Mouse (Mus musculus): Measurements from ENCODE around the gene Nsun7. TPM values are rescaled to one million over a fixed set of nuclear protein-coding genes. Genes with fewer than 3 reads are reported as not detected.

Nsun7 gene
- polyA plus RNA-seq, 1 experiment from 2014 or later: 0.24 TPM

- H3K27ac ChIP-seq (ENCODE audit: low read length): no peak overlapping the region
- H3K4me3 ChIP-seq (ENCODE audit: low read length): no peak overlapping the region
- H3K4me1 ChIP-seq (ENCODE audit: control insufficient read depth, insufficient read depth, low read length): peaks cover 3% of the 10 kb centered on the region; the same call in 1 of the 2 replicates
- H3K27me3 ChIP-seq (ENCODE audit: control insufficient read depth, insufficient read depth, low read length): peaks cover 5% of the 10 kb centered on the region; the same call in 1 of the 2 replicates
- H3K36me3 ChIP-seq (ENCODE audit: control insufficient read depth, insufficient read depth): no peaks in the 10 kb centered on the region
- no peak overlapping the region for H3K4me2 ChIP-seq (ENCODE audit: low read depth, low read length)
- H3K9me3 ChIP-seq (replicated peaks; ENCODE audit: control insufficient read depth, low read length): no peaks in the 10 kb centered on the region
- H3K9ac ChIP-seq (ENCODE audit: low read length): no peak overlapping the region
- no peak for ATAC-seq (replicated peaks; ENCODE audit: extremely low read depth, insufficient read depth, low FRiP score)
- WGBS: 42% methylated on average over 4 of the region's 4 CpGs
These were observed 3.7 kb downstream of the Nsun7 start for GRCm38 (mm10) chr5:66263398-66263797.

DNA sequence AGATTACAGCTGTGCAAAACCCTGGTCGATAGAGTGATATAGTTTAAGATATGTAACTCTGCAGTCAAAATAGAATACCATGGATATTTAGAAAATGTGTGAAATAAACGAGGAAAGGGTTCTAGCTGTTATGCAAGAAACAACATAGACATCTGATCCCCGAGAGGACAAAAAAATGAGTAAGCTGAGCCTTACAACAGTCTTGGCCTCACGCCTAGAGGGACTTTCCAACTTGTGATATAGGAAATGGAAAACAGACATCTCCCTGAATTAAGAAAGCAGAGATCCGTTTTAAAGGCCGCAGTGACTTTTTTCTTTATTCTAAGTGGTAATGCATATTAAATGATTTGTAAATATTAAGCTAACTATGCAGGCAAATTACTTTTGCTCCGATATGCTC is 9.9 kb downstream of the Nsun7 start:
- no peak overlapping the region for H3K9ac ChIP-seq (ENCODE audit: low read length)
- 62% methylated on average over 7 of the region's 7 CpGs for WGBS
- H3K4me1 ChIP-seq (ENCODE audit: control insufficient read depth, insufficient read depth, low read length): no peaks in the 10 kb centered on the region
- no peak overlapping the region for H3K27ac ChIP-seq (ENCODE audit: low read length)
- no peaks in the 10 kb centered on the region for H3K9me3 ChIP-seq (replicated peaks; ENCODE audit: control insufficient read depth, low read length)
- H3K36me3 ChIP-seq (ENCODE audit: control insufficient read depth, insufficient read depth): no peaks in the 10 kb centered on the region
- H3K27me3 ChIP-seq (ENCODE audit: control insufficient read depth, insufficient read depth, low read length): no peaks in the 10 kb centered on the region
- H3K4me3 ChIP-seq (ENCODE audit: low read length): no peak overlapping the region
- no peak overlapping the region for H3K4me2 ChIP-seq (ENCODE audit: low read depth, low read length)
- ATAC-seq (replicated peaks; ENCODE audit: extremely low read depth, insufficient read depth, low FRiP score): no peak; the same call in 1 of the 2 replicates

DNA sequence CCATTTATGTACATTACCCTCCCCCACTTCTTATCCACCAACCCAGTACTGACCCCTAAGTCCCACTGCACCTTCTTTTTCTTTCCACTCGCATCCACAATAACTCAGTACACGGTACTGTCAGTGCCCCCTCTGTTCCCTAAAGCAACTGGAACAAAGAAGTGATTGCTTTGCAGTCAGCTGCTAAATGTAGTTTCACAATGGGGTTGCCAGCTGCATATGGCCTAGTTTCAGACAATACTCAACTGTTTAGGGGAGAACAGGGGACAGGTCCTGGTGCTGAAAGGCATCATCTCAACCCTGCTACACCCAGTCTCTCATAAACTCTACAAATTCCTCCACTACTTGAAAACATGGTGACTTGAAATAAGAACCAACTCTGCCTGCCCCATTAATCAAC is 11.4 kb downstream of the Nsun7 start:
- Histone ChIP-seq H3K9me3 (replicated peaks; ENCODE audit: control insufficient read depth, low read length) (no peaks in the 10 kb centered on the region), H3K4me2 (ENCODE audit: low read depth, low read length) (no peak overlapping the region), H3K27ac (ENCODE audit: low read length) (no peak overlapping the region), H3K4me3 (ENCODE audit: low read length) (no peak overlapping the region), H3K4me1 (ENCODE audit: control insufficient read depth, insufficient read depth, low read length) (no peaks in the 10 kb centered on the region), H3K9ac (ENCODE audit: low read length) (no peak overlapping the region), H3K36me3 (ENCODE audit: control insufficient read depth, insufficient read depth) (no peaks in the 10 kb centered on the region), H3K27me3 (ENCODE audit: control insufficient read depth, insufficient read depth, low read length) (no peaks in the 10 kb centered on the region)
- ATAC-seq (replicated peaks; ENCODE audit: extremely low read depth, insufficient read depth, low FRiP score): no peak
- WGBS: 80% methylated on average over 2 of the region's 2 CpGs

DNA sequence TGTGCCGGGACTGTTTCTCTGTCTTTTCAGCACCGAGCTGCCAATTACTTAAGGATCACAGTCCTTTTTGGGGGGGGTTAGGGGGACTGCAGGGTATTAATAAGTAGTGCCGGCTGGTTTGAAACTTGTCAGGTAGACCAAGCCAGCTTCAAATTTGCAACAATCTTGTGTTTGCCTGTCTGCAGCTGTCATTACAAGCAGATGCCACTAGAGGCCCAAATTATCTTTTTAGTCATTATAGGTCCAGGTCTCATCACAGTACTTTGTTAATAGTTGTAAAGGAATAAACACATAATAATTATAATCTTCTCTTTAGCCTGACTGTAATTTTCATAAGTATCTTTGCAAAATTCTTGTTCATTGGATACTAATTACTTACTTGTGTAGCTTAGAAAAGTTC is 14.7 kb downstream of the Nsun7 start:
- Histone ChIP-seq H3K9ac (ENCODE audit: low read length) (no peak overlapping the region), H3K4me2 (ENCODE audit: low read depth, low read length) (no peak overlapping the region), H3K9me3 (replicated peaks; ENCODE audit: control insufficient read depth, low read length) (no peaks in the 10 kb centered on the region), H3K4me1 (ENCODE audit: control insufficient read depth, insufficient read depth, low read length) (no peaks in the 10 kb centered on the region), H3K27me3 (ENCODE audit: control insufficient read depth, insufficient read depth, low read length) (no peaks in the 10 kb centered on the region), H3K27ac (ENCODE audit: low read length) (no peak overlapping the region), H3K4me3 (ENCODE audit: low read length) (no peak overlapping the region), H3K36me3 (ENCODE audit: control insufficient read depth, insufficient read depth) (no peaks in the 10 kb centered on the region)
- 50% methylated on average over 3 of the region's 3 CpGs for WGBS
- no peak for ATAC-seq (replicated peaks; ENCODE audit: extremely low read depth, insufficient read depth, low FRiP score)

DNA sequence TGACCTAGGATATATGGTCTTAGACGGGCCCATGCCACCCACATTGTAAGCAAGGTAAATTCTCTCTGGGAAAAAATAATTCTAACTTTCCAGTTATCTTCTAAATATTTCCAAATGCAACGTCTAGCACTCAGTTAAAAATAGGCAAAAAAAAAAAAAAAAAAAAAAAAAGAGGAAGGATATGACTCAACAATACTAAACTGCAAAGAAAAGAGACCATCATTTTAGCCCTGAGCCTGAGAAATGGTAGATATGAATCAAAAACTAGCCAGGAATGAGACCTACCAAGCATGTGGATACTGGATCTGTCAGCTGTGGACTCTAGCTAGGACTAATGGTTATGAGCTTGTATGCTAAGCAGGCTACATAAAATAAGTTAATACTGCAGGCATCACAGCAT is 20.0 kb downstream of the Nsun7 start:
- no peak overlapping the region for H3K9ac ChIP-seq (ENCODE audit: low read length)
- no peak overlapping the region for H3K4me2 ChIP-seq (ENCODE audit: low read depth, low read length)
- H3K4me3 ChIP-seq (ENCODE audit: low read length): no peak overlapping the region
- no peaks in the 10 kb centered on the region for H3K36me3 ChIP-seq (ENCODE audit: control insufficient read depth, insufficient read depth)
- no peaks in the 10 kb centered on the region for H3K27me3 ChIP-seq (ENCODE audit: control insufficient read depth, insufficient read depth, low read length)
- ATAC-seq (replicated peaks; ENCODE audit: extremely low read depth, insufficient read depth, low FRiP score): no peak
- WGBS: 57% methylated on average over 2 of the region's 2 CpGs
- no peaks in the 10 kb centered on the region for H3K9me3 ChIP-seq (replicated peaks; ENCODE audit: control insufficient read depth, low read length)
- no peak overlapping the region for H3K27ac ChIP-seq (ENCODE audit: low read length)
- H3K4me1 ChIP-seq (ENCODE audit: control insufficient read depth, insufficient read depth, low read length): no peaks in the 10 kb centered on the region

DNA sequence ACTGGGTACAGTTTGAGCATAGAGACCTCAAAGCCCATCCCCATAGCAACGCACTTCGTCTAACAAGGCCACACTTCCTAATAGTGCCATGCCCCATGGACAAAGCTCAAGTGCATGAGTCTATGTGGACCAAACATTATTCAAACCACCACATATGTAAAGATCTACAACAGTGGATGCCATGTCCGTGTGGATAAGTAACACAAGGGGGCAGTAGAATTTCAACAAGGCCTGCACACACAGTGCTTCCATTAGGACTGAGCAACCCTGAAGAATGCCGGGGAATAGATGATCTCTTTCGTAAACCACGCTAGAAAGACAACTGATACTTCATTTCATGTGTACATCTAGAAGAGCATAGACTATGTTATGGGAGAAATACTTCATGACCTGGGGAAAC is 21.0 kb downstream of the Nsun7 start:
- no peaks in the 10 kb centered on the region for H3K4me1 ChIP-seq (ENCODE audit: control insufficient read depth, insufficient read depth, low read length)
- H3K27ac ChIP-seq (ENCODE audit: low read length): no peak overlapping the region
- H3K9me3 ChIP-seq (replicated peaks; ENCODE audit: control insufficient read depth, low read length): no peaks in the 10 kb centered on the region; the same call in 1 of the 2 replicates
- H3K9ac ChIP-seq (ENCODE audit: low read length): no peak overlapping the region
- 74% methylated on average over 6 of the region's 6 CpGs for WGBS
- no peaks in the 10 kb centered on the region for H3K27me3 ChIP-seq (ENCODE audit: control insufficient read depth, insufficient read depth, low read length)
- no peaks in the 10 kb centered on the region for H3K36me3 ChIP-seq (ENCODE audit: control insufficient read depth, insufficient read depth)
- H3K4me2 ChIP-seq (ENCODE audit: low read depth, low read length): no peak overlapping the region
- no peak overlapping the region for H3K4me3 ChIP-seq (ENCODE audit: low read length)
- no peak for ATAC-seq (replicated peaks; ENCODE audit: extremely low read depth, insufficient read depth, low FRiP score)

DNA sequence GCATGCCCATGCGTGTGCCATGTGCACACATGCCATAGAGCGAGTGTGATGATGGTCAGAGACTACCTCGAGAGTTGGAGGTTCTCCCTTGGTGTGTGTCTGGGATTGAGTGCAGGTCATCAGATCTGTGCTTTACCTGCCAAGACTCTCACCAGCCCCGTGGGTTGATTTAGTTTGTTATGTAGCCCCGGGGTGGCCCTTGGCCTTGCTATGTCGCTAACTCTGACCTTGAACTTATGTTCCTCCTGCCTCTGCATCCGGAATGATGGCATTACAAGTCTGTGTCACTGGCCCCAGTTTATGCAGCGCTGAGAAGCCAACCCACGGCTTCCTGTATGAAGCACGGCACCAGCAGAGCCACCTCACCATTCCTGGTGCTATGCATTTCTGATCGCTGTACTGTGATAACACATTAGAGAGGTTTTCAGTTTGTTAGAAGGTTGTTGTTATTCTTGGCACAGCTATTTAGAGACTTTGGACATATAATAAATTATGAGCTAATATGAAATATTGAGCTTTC is 34.5 kb downstream of the Nsun7 start:
- H3K36me3 ChIP-seq (ENCODE audit: control insufficient read depth, insufficient read depth): no peaks in the 10 kb centered on the region
- WGBS: 72% methylated on average over 11 of the region's 11 CpGs

GRCm38 (mm10) chr5:66294952-66295351 is 35.3 kb downstream of the Nsun7 start:
- Histone ChIP-seq H3K27ac (ENCODE audit: low read length) (no peak overlapping the region), H3K4me3 (ENCODE audit: low read length) (no peak overlapping the region), H3K4me2 (ENCODE audit: low read depth, low read length) (no peak overlapping the region), H3K27me3 (ENCODE audit: control insufficient read depth, insufficient read depth, low read length) (no peaks in the 10 kb centered on the region), H3K9ac (ENCODE audit: low read length) (no peak overlapping the region), H3K9me3 (replicated peaks; ENCODE audit: control insufficient read depth, low read length) (no peaks in the 10 kb centered on the region), H3K4me1 (ENCODE audit: control insufficient read depth, insufficient read depth, low read length) (no peaks in the 10 kb centered on the region), H3K36me3 (ENCODE audit: control insufficient read depth, insufficient read depth) (no peaks in the 10 kb centered on the region)
- ATAC-seq (replicated peaks; ENCODE audit: extremely low read depth, insufficient read depth, low FRiP score): no peak
- 79% methylated on average over 4 of the region's 4 CpGs for WGBS

More for the DNA sequence above, 34.5 kb downstream of the Nsun7 start:
- no peak overlapping the region for H3K9ac ChIP-seq (ENCODE audit: low read length)
- H3K4me3 ChIP-seq (ENCODE audit: low read length): no peak overlapping the region
- no peak overlapping the region for H3K27ac ChIP-seq (ENCODE audit: low read length)
- no peak for ATAC-seq (replicated peaks; ENCODE audit: extremely low read depth, insufficient read depth, low FRiP score)
- H3K27me3 ChIP-seq (ENCODE audit: control insufficient read depth, insufficient read depth, low read length): no peaks in the 10 kb centered on the region
- no peak overlapping the region for H3K4me2 ChIP-seq (ENCODE audit: low read depth, low read length)
- no peaks in the 10 kb centered on the region for H3K9me3 ChIP-seq (replicated peaks; ENCODE audit: control insufficient read depth, low read length)
- H3K4me1 ChIP-seq (ENCODE audit: control insufficient read depth, insufficient read depth, low read length): no peaks in the 10 kb centered on the region

DNA sequence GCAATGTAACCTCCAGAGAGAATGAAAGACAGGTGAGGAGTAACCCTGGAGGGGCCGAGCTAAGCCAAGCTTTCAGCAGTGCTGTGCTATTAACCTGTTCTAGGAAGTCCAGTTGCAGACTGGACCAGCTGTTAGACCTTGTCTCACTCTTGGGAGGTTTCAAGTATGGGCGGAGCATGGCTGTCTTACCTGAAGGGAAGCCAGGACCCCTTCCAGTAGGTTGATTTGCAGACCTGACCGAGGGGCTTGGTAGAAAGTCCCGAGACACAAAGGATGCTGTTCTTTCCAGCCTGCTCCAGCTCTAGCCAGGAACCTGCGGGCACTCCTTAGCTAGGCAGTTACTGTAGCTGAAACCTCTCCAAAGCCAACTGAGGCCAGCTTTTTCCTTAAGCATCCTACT is 36.4 kb downstream of the Nsun7 start:
- no peak for ATAC-seq (replicated peaks; ENCODE audit: extremely low read depth, insufficient read depth, low FRiP score)
- no peaks in the 10 kb centered on the region for H3K36me3 ChIP-seq (ENCODE audit: control insufficient read depth, insufficient read depth)
- H3K4me3 ChIP-seq (ENCODE audit: low read length): no peak overlapping the region
- no peaks in the 10 kb centered on the region for H3K9me3 ChIP-seq (replicated peaks; ENCODE audit: control insufficient read depth, low read length)
- H3K27me3 ChIP-seq (ENCODE audit: control insufficient read depth, insufficient read depth, low read length): no peaks in the 10 kb centered on the region
- H3K9ac ChIP-seq (ENCODE audit: low read length): no peak overlapping the region
- 88% methylated on average over 5 of the region's 5 CpGs for WGBS
- no peak overlapping the region for H3K4me2 ChIP-seq (ENCODE audit: low read depth, low read length)
- H3K4me1 ChIP-seq (ENCODE audit: control insufficient read depth, insufficient read depth, low read length): no peaks in the 10 kb centered on the region
- H3K27ac ChIP-seq (ENCODE audit: low read length): no peak overlapping the region

All from heart, embryonic 16.5 days (tissue).